ENCODE assay signal across 24 mouse cellular contexts in genomic region chr6:38805612-38806011, GRCm38 (mm10).
DNase-seq lines count a peak whose midpoint lies in the region; ATAC-seq and TF ChIP-seq lines count a peak whose summit lies in the region.
"Had no signal": no experiment of that assay in that cellular context is flagged by ENCODE, and none has a peak within 500 bp of the region (broad histone marks: within the 10 kb centered on the region; RNA-seq: fewer than 3 reads in every experiment).

No protein-coding gene starts in this region.

- no peak for TF ChIP-seq CTCF in liver, adult 2 months (IDR thresholded peaks at IDR 0.05; ENCODE audit: low read depth, low read length)
- no peak for TF ChIP-seq CTCF in bone marrow macrophage, adult 2 months (IDR thresholded peaks at IDR 0.05; ENCODE audit: low read depth, low read length)

- no peak overlapping the region for H3K4me3 ChIP-seq in liver, adult 2 months (ENCODE audit: insufficient read depth, low read depth, low read length)
- no peak overlapping the region for H3K4me3 ChIP-seq in liver, embryonic 12.5 days
- no peak overlapping the region for H3K4me3 ChIP-seq in bone marrow macrophage, adult 2 months (ENCODE audit: insufficient read depth, low read length)
- H3K4me3 ChIP-seq: embryonic facial prominence, embryonic 15.5 days; erythroblast, embryonic 14.5 days; forebrain, embryonic 10.5 days; gastrocnemius, adult 2 months; heart, adult 2 months; heart, embryonic 12.5 days; hindbrain, embryonic 10.5 days had no signal

- peaks cover 22% of the 10 kb centered on the region for H3K4me1 ChIP-seq in liver, adult 2 months (ENCODE audit: control insufficient read depth, insufficient read depth, low read length)
- H3K4me1 ChIP-seq in liver, embryonic 12.5 days, result peaks cover 76% of the 10 kb centered on the region
- H3K4me1 ChIP-seq in bone marrow macrophage, adult 2 months (ENCODE audit: control insufficient read depth, insufficient read depth, low read length), result peaks cover 53% of the 10 kb centered on the region

- no peak for ATAC-seq in liver, embryonic 12.5 days
- ATAC-seq: forebrain, embryonic 14.5 days had no signal

- H3K27ac ChIP-seq in liver, adult 2 months (replicated peaks; ENCODE audit: insufficient read depth, low read depth, low read length), result peak overlapping the region; percentile 56
- no peak overlapping the region for H3K27ac ChIP-seq in liver, embryonic 12.5 days
- peak overlapping the region; percentile 9 for H3K27ac ChIP-seq in bone marrow macrophage, adult 2 months (ENCODE audit: insufficient read depth, low read depth, low read length)
- H3K27ac ChIP-seq: embryonic facial prominence, embryonic 15.5 days; forebrain, embryonic 10.5 days; gastrocnemius, adult 2 months; heart, adult 2 months; hindbrain, embryonic 10.5 days; hindbrain, embryonic 14.5 days had no signal

- intact Hi-C loops in gastrocnemius, postnatal 14 days (cut with DNase I; ENCODE audit: low total_unique reads), result no loop called here

- no peak for DNase-seq in liver, adult 2 months (ENCODE audit: extremely low read depth, low read depth, low spot score)
- DNase-seq in CD4-positive, CD25-positive, alpha-beta regulatory T cell, adult 2 months (ENCODE audit: low read depth, low spot score), result peak; percentile 50
- DNase-seq in lung, postnatal 25 days (ENCODE audit: low spot score), result peak; percentile 47
- DNase-seq in spleen, postnatal 10 days (ENCODE audit: low spot score in 2 of 2), result no peak
- DNase-seq in gastrocnemius, postnatal 14 days, result no peak
- DNase-seq: adrenal gland, adult 2 months; adrenal gland, postnatal 25 days; cerebellum, adult 11 months; cerebellum, adult 8-10 months; cerebellum, postnatal 14 days; embryo, embryonic 11 days; gastrocnemius, adult 2 months; gastrocnemius, postnatal 36 days; heart, adult 2 months had no signal

- H3K9me3 ChIP-seq in liver, embryonic 12.5 days (replicated peaks), result no peaks in the 10 kb centered on the region
- H3K9me3 ChIP-seq: embryonic facial prominence, embryonic 15.5 days; heart, embryonic 12.5 days; hindbrain, embryonic 10.5 days had no signal

- no peak overlapping the region for H3K9ac ChIP-seq in liver, adult 2 months (ENCODE audit: low read depth, low read length)
- H3K9ac ChIP-seq in liver, embryonic 12.5 days, result no peak overlapping the region
- H3K9ac ChIP-seq: embryonic facial prominence, embryonic 15.5 days; heart, embryonic 12.5 days; hindbrain, embryonic 14.5 days had no signal

- no peak for TF ChIP-seq POLR2A in liver, adult 2 months (IDR thresholded peaks at IDR 0.05; ENCODE audit: extremely low read depth, insufficient read depth, low read length)
- TF ChIP-seq POLR2A in bone marrow macrophage, adult 2 months (IDR thresholded peaks at IDR 0.05; ENCODE audit: borderline replicate concordance, low read depth, low read length), result no peak

- no peaks in the 10 kb centered on the region for H3K27me3 ChIP-seq in liver, adult 2 months (ENCODE audit: control insufficient read depth, insufficient read depth, low read length)
- H3K27me3 ChIP-seq in liver, embryonic 12.5 days (replicated peaks), result no peaks in the 10 kb centered on the region
- H3K27me3 ChIP-seq: CH12.LX; embryonic facial prominence, embryonic 15.5 days; heart, embryonic 12.5 days had no signal

- peaks cover 3% of the 10 kb centered on the region; the same call in 1 of the 2 replicates for H3K36me3 ChIP-seq in liver, adult 2 months (ENCODE audit: control insufficient read depth, insufficient read depth, low read length)
- H3K36me3 ChIP-seq in liver, embryonic 12.5 days, result peaks cover 97% of the 10 kb centered on the region

- H3K4me2 ChIP-seq in liver, embryonic 12.5 days, result no peak overlapping the region
- H3K4me2 ChIP-seq: embryonic facial prominence, embryonic 15.5 days; heart, embryonic 12.5 days; hindbrain, embryonic 14.5 days had no signal

- 83% methylated on average over 2 of the region's 2 CpGs for WGBS in liver, adult 2 months
- WGBS in liver, embryonic 12.5 days (ENCODE audit: insufficient replicate concordance), result 80% methylated on average over 2 of the region's 2 CpGs

- peaks cover 50% of the 10 kb centered on the region for H3K79me2 ChIP-seq in liver, adult 2 months (ENCODE audit: control insufficient read depth, insufficient read depth, low read length)

Comparison
In these comparisons a context has a peak if more than half of its experiments do, and no peak if none do; other contexts are left out.
1. DNase-seq: peak in CD4-positive, CD25-positive, alpha-beta regulatory T cell, adult 2 months (single experiment) and lung, postnatal 25 days (single experiment); none in liver, adult 2 months (single experiment), spleen, postnatal 10 days (0 of 2) and gastrocnemius, postnatal 14 days (single experiment).